Mouse (Mus musculus) lung, embryonic 14.5 days (tissue): Measurements from ENCODE around the gene Dgki. TPM values are rescaled to one million over a fixed set of nuclear protein-coding genes. Genes with fewer than 3 reads are reported as not detected.
A peak's percentile ranks its signal among the peaks of the same experiment; 100 is the strongest.

Source experiments
- ATAC-seq: fragments of 200-750 bp; cut with Nextera tagmentation; 2 replicates; pipeline ENCODE4 v1.8.0; 2017; ENCODE audit warnings: mild to moderate bottlenecking, moderate TSS enrichment, moderate library complexity; ENCODE audit not compliant: insufficient read depth
- DNase-seq: peaks from one replicate; pipeline ENCODE4 v3.0.0-alpha.2; 2015
- H3K27ac ChIP-seq: fragments of 300-500 bp; sonication (generic); 2 replicates; pipeline ENCODE4 v1.5.1; 2014; ENCODE audit warnings: low read depth, mild to moderate bottlenecking, moderate library complexity
- H3K27me3 ChIP-seq: fragments of 300-500 bp; sonication (generic); 2 replicates; pipeline ENCODE4 v1.6.1; 2014; ENCODE audit warnings: low read length, control low read depth; ENCODE audit not compliant: insufficient read depth
- H3K36me3 ChIP-seq: fragments of 300-500 bp; sonication (generic); 2 replicates; pipeline ENCODE4 v1.6.1; 2014; ENCODE audit warnings: control low read depth; ENCODE audit not compliant: insufficient read depth
- H3K4me1 ChIP-seq: fragments of 300-500 bp; sonication (generic); 2 replicates; pipeline ENCODE4 v1.6.1; 2014; ENCODE audit warnings: antibody characterized with exemption, control low read depth; ENCODE audit not compliant: insufficient read depth
- H3K4me2 ChIP-seq: fragments of 300-500 bp; sonication (generic); 2 replicates; pipeline ENCODE4 v1.6.1; 2014; ENCODE audit warnings: mild to moderate bottlenecking
- H3K4me3 ChIP-seq: fragments of 300-500 bp; sonication (generic); 2 replicates; pipeline ENCODE4 v1.5.1; 2014; ENCODE audit warnings: low read depth, low read length
- H3K9ac ChIP-seq: fragments of 300-500 bp; sonication (generic); 2 replicates; pipeline ENCODE4 v1.6.1; 2014
- H3K9me3 ChIP-seq: fragments of 300-500 bp; sonication (generic); 2 replicates; pipeline ENCODE4 v1.6.1; 2016; ENCODE audit warnings: low read depth, low read length, control low read depth
- CTCF ChIP-seq: IDR thresholded peaks from 2 replicates; pipeline ENCODE4 v1.5.1; 2016; ENCODE audit warnings: antibody characterized with exemption, low read depth
- WGBS: fragments of 180-500 bp; shearing (Covaris S2); extraction: QIAGEN DNeasy Blood & Tissue Kit; methylation state at CpG from one replicate; pipeline ENCODE4 v1.1.7; 2014; 5-methylcytosine and 5-hydroxymethylcytosine counted together
- polyA plus RNA-seq: library from polyadenylated mRNA; unstranded; fragments of >200 nt; fragmentation: Nextera tagmentation; extraction: Ambion mirVana; gene quantifications from 2 replicates; pipeline ENCODE4 v1.2.1, GENCODE M21; 2014

Gene Dgki
- polyA plus RNA-seq, 1 experiment from 2014 or later: 0.46 TPM

GRCm38 (mm10) chr6:36903159-36903794 lies 396.7 kb downstream of the Dgki start:
- no peak overlapping the region for H3K4me2 ChIP-seq
- no peaks in the 10 kb centered on the region for H3K27me3 ChIP-seq
- no peaks in the 10 kb centered on the region for H3K36me3 ChIP-seq
- H3K4me3 ChIP-seq: no peak overlapping the region
- ATAC-seq (no peak), DNase-seq (no peak)
- no peak overlapping the region for H3K27ac ChIP-seq
- WGBS: 27% methylated on average over 8 of the region's 8 CpGs
- no peaks in the 10 kb centered on the region for H3K9me3 ChIP-seq
- TF ChIP-seq CTCF: no peak
- no peak overlapping the region for H3K9ac ChIP-seq
- H3K4me1 ChIP-seq: peaks cover 2% of the 10 kb centered on the region; the same call in 1 of the 2 replicates

GRCm38 (mm10) chr6:36899872-36900271 lies 400.1 kb downstream of the Dgki start:
- Histone ChIP-seq H3K4me3 (no peak overlapping the region), H3K27me3 (no peaks in the 10 kb centered on the region), H3K27ac (no peak overlapping the region), H3K4me2 (no peak overlapping the region), H3K4me1 (peaks cover 5% of the 10 kb centered on the region; the same call in 1 of the 2 replicates), H3K36me3 (no peaks in the 10 kb centered on the region), H3K9me3 (no peaks in the 10 kb centered on the region), H3K9ac (no peak overlapping the region)
- TF ChIP-seq CTCF: no peak
- no peak for DNase-seq
- no peak for ATAC-seq
- WGBS: 69% methylated on average over 4 of the region's 4 CpGs

- Histone ChIP-seq H3K36me3 (no peaks in the 10 kb centered on the region), H3K9me3 (no peaks in the 10 kb centered on the region), H3K4me2 (no peak overlapping the region), H3K4me3 (no peak overlapping the region), H3K27me3 (no peaks in the 10 kb centered on the region), H3K9ac (no peak overlapping the region), H3K4me1 (peaks cover 4% of the 10 kb centered on the region; the same call in 1 of the 2 replicates), H3K27ac (peak overlapping the region; percentile 20; the same call in 1 of the 2 replicates)
- no peak for ATAC-seq
- no peak for TF ChIP-seq CTCF
- 36% methylated on average over 6 of the region's 6 CpGs for WGBS
- peak; percentile 19 for DNase-seq
Measured at GRCm38 (mm10) chr6:36898412-36898811, 401.6 kb downstream of the Dgki start.

GRCm38 (mm10) chr6:36897616-36898149 lies 402.3 kb downstream of the Dgki start:
- H3K4me1 ChIP-seq: 0 out of 2 replicates have a peak, but pooled peaks cover 3% of the 10 kb centered on the region
- H3K9ac ChIP-seq: no peak overlapping the region
- H3K4me2 ChIP-seq: no peak overlapping the region
- no peak overlapping the region for H3K4me3 ChIP-seq
- TF ChIP-seq CTCF: no peak
- WGBS: 26% methylated on average over 3 of the region's 3 CpGs
- no peaks in the 10 kb centered on the region for H3K27me3 ChIP-seq
- no peak overlapping the region for H3K27ac ChIP-seq
- H3K9me3 ChIP-seq: no peaks in the 10 kb centered on the region
- ATAC-seq (peak; percentile 47; the same call in 1 of the 2 replicates), DNase-seq (peak; percentile 46)
- no peaks in the 10 kb centered on the region for H3K36me3 ChIP-seq

GRCm38 (mm10) chr6:36896656-36897055 lies 403.3 kb downstream of the Dgki start:
- H3K9me3 ChIP-seq: no peaks in the 10 kb centered on the region
- H3K27me3 ChIP-seq: no peaks in the 10 kb centered on the region
- 36% methylated on average over 2 of the region's 2 CpGs for WGBS
- H3K9ac ChIP-seq: no peak overlapping the region
- DNase-seq (peak; percentile 68), ATAC-seq (peak; percentile 76; the same call in 1 of the 2 replicates)
- H3K4me3 ChIP-seq: no peak overlapping the region
- H3K27ac ChIP-seq: peak overlapping the region; percentile 13; the same call in 1 of the 2 replicates
- H3K36me3 ChIP-seq: no peaks in the 10 kb centered on the region
- TF ChIP-seq CTCF: no peak
- H3K4me2 ChIP-seq: no peak overlapping the region
- 0 out of 2 replicates have a peak, but pooled peaks cover 6% of the 10 kb centered on the region for H3K4me1 ChIP-seq

GRCm38 (mm10) chr6:36891820-36892219 lies 408.2 kb downstream of the Dgki start:
- DNase-seq (no peak), ATAC-seq (no peak)
- no peaks in the 10 kb centered on the region for H3K36me3 ChIP-seq
- TF ChIP-seq CTCF: no peak
- H3K9me3 ChIP-seq: no peaks in the 10 kb centered on the region
- WGBS: 55% methylated on average over 5 of the region's 5 CpGs
- H3K9ac ChIP-seq: no peak overlapping the region
- H3K4me2 ChIP-seq: no peak overlapping the region
- no peak overlapping the region for H3K4me3 ChIP-seq
- H3K27ac ChIP-seq: no peak overlapping the region
- peaks cover 4% of the 10 kb centered on the region; the same call in 1 of the 2 replicates for H3K4me1 ChIP-seq
- no peaks in the 10 kb centered on the region for H3K27me3 ChIP-seq

- H3K4me1 ChIP-seq: peaks cover 3% of the 10 kb centered on the region; the same call in 1 of the 2 replicates
- no peak overlapping the region; the same call in 1 of the 2 replicates for H3K27ac ChIP-seq
- no peak overlapping the region for H3K9ac ChIP-seq
- WGBS: 25% methylated on average over 2 of the region's 2 CpGs
- no peak overlapping the region for H3K4me2 ChIP-seq
- ATAC-seq: no peak
- no peak overlapping the region for H3K4me3 ChIP-seq
- TF ChIP-seq CTCF: no peak
- DNase-seq: no peak
- no peaks in the 10 kb centered on the region for H3K9me3 ChIP-seq
- H3K36me3 ChIP-seq: no peaks in the 10 kb centered on the region
- H3K27me3 ChIP-seq: no peaks in the 10 kb centered on the region
Measured at GRCm38 (mm10) chr6:36890776-36891175, 409.2 kb downstream of the Dgki start.
